Mouse (Mus musculus) cerebellum, adult 2 months (tissue): ENCODE results near the gene Rae1.

ENCODE experiments used
- CTCF ChIP-seq: fragments of 200-500 bp; IDR thresholded peaks from 2 replicates; pipeline ENCODE4 v1.5.1; 2011; ENCODE audit warnings: low read depth, mild to moderate bottlenecking, control low read depth, low read length, moderate library complexity, borderline replicate concordance; ENCODE audit not compliant: insufficient read depth
- POLR2A ChIP-seq: fragments of 200-500 bp; IDR thresholded peaks from 2 replicates; pipeline ENCODE4 v1.6.1; 2011; ENCODE audit warnings: low read length, control low read depth, borderline replicate concordance; ENCODE audit not compliant: insufficient read depth

DNA sequence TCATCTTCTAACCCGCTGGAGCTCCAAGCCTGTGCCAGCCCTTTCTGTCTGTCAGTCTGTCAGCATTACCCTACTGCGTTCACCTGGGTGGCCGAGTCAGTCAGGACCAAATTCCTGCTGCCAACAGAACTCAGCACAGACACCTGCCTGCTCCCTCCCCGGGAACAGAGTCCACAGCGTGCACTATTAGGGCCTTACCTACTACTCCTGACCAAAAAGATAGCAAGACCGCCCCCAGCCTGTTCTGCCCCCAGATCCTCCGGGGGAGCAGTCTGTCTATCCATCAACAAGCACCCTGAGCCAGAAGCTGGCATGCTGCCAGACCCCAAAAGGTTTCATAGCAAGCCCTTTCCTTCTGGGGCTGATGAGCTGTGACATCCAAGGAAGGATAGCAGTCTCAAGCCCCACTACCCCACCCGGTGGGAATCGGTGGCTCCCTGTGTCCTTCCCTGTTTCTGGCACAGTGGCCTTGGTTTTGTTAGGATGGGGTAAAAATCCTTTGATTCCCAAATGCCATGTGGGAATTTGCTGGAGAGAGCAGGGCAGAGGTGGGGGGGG lies 49.7 kb upstream of the Rae1 start:
- no peak for TF ChIP-seq CTCF
- TF ChIP-seq POLR2A = no peak
